ENCODE assay signal across 20 mouse cellular contexts in genomic region chr17:32197156-32197555, GRCm38 (mm10). TPM values are rescaled to one million over a fixed set of nuclear protein-coding genes. Genes with fewer than 3 reads are reported as not detected.
A peak's percentile ranks its signal among the peaks of the same experiment; 100 is the strongest.
DNase-seq lines count a peak whose midpoint lies in the region; ATAC-seq and TF ChIP-seq lines count a peak whose summit lies in the region.
"Had no signal": no experiment of that assay in that cellular context is flagged by ENCODE, and none has a peak within 500 bp of the region (broad histone marks: within the 10 kb centered on the region; RNA-seq: fewer than 3 reads in every experiment).

No protein-coding gene starts in this region.

- H3K4me2 ChIP-seq in hindbrain, embryonic 16.5 days (ENCODE audit: low read length): no peak overlapping the region
- no peak overlapping the region for H3K4me2 ChIP-seq in hindbrain, embryonic 12.5 days (replicated peaks)
- H3K4me2 ChIP-seq in midbrain, postnatal 0 days (ENCODE audit: low read depth, low read length, poor library complexity, severe bottlenecking): no peak overlapping the region
- no peak overlapping the region for H3K4me2 ChIP-seq in midbrain, embryonic 16.5 days (ENCODE audit: low read length)
- H3K4me2 ChIP-seq: stomach, embryonic 15.5 days had no signal

- no peak overlapping the region for H3K9ac ChIP-seq in hindbrain, embryonic 16.5 days (ENCODE audit: low read depth, low read length)
- no peak overlapping the region for H3K9ac ChIP-seq in hindbrain, embryonic 12.5 days
- no peak overlapping the region for H3K9ac ChIP-seq in midbrain, postnatal 0 days (replicated peaks; ENCODE audit: low read length, poor library complexity, severe bottlenecking)
- H3K9ac ChIP-seq in midbrain, embryonic 16.5 days (ENCODE audit: low read depth, low read length): no peak overlapping the region
- H3K9ac ChIP-seq: stomach, embryonic 15.5 days had no signal

- peak; percentile 68 for ATAC-seq in hindbrain, embryonic 16.5 days
- no peak for ATAC-seq in hindbrain, embryonic 12.5 days (ENCODE audit: low FRiP score)
- peak; percentile 61 for ATAC-seq in midbrain, postnatal 0 days (ENCODE audit: low FRiP score)
- ATAC-seq in midbrain, embryonic 16.5 days: no peak
- ATAC-seq: intestine, embryonic 16.5 days had no signal

- H3K36me3 ChIP-seq in hindbrain, embryonic 16.5 days (ENCODE audit: control insufficient read depth, insufficient read depth, low read length): peaks cover 43% of the 10 kb centered on the region
- peaks cover 71% of the 10 kb centered on the region for H3K36me3 ChIP-seq in hindbrain, embryonic 12.5 days
- peaks cover 61% of the 10 kb centered on the region for H3K36me3 ChIP-seq in midbrain, postnatal 0 days (ENCODE audit: insufficient read depth, low read length)
- peaks cover 38% of the 10 kb centered on the region for H3K36me3 ChIP-seq in midbrain, embryonic 16.5 days (ENCODE audit: control insufficient read depth, insufficient read depth, low read length)
- peaks cover 63% of the 10 kb centered on the region for H3K36me3 ChIP-seq in thymus, adult 2 months (ENCODE audit: control insufficient read depth, insufficient read depth, low read length)

- H3K4me3 ChIP-seq in cerebellum, adult 2 months (replicated peaks; ENCODE audit: insufficient read depth, low read depth, low read length): no peak overlapping the region
- H3K4me3 ChIP-seq in hindbrain, embryonic 16.5 days (ENCODE audit: low read length): no peak overlapping the region
- no peak overlapping the region for H3K4me3 ChIP-seq in hindbrain, embryonic 12.5 days
- no peak overlapping the region for H3K4me3 ChIP-seq in midbrain, postnatal 0 days (ENCODE audit: low read depth, low read length)
- no peak overlapping the region for H3K4me3 ChIP-seq in midbrain, embryonic 16.5 days (ENCODE audit: low read depth, low read length)
- no peak overlapping the region for H3K4me3 ChIP-seq in thymus, adult 2 months (ENCODE audit: control insufficient read depth, insufficient read depth, low read length)
- H3K4me3 ChIP-seq: left cerebral cortex, adult 2 months; limb, embryonic 10.5 days; midbrain, embryonic 10.5 days; stomach, embryonic 15.5 days had no signal

- H3K27ac ChIP-seq in cerebellum, adult 2 months (ENCODE audit: insufficient read depth, low read length): peak overlapping the region; percentile 39; the same call in 1 of the 2 replicates
- H3K27ac ChIP-seq in hindbrain, embryonic 16.5 days (ENCODE audit: low read depth, low read length): no peak overlapping the region
- no peak overlapping the region for H3K27ac ChIP-seq in hindbrain, embryonic 12.5 days
- no peak overlapping the region for H3K27ac ChIP-seq in midbrain, postnatal 0 days (ENCODE audit: low read depth, low read length)
- H3K27ac ChIP-seq in midbrain, embryonic 16.5 days (ENCODE audit: low read length): no peak overlapping the region
- H3K27ac ChIP-seq in thymus, adult 2 months (ENCODE audit: control insufficient read depth, insufficient read depth, low read length): no peak overlapping the region
- H3K27ac ChIP-seq: left cerebral cortex, adult 2 months; limb, embryonic 10.5 days; macrophage; midbrain, embryonic 10.5 days; stomach, embryonic 15.5 days had no signal

- no peaks in the 10 kb centered on the region for H3K9me3 ChIP-seq in hindbrain, embryonic 16.5 days (ENCODE audit: control insufficient read depth, low read length)
- no peaks in the 10 kb centered on the region for H3K9me3 ChIP-seq in hindbrain, embryonic 12.5 days (replicated peaks)
- H3K9me3 ChIP-seq in midbrain, postnatal 0 days (ENCODE audit: low read length): no peaks in the 10 kb centered on the region
- H3K9me3 ChIP-seq in midbrain, embryonic 16.5 days (replicated peaks; ENCODE audit: control insufficient read depth, low read length, poor library complexity, severe bottlenecking): no peaks in the 10 kb centered on the region
- H3K9me3 ChIP-seq: limb, embryonic 10.5 days; midbrain, embryonic 10.5 days; stomach, embryonic 15.5 days had no signal

- peaks cover 6% of the 10 kb centered on the region for H3K4me1 ChIP-seq in cerebellum, adult 2 months (ENCODE audit: control insufficient read depth, insufficient read depth, low read length)
- no peaks in the 10 kb centered on the region for H3K4me1 ChIP-seq in hindbrain, embryonic 16.5 days (ENCODE audit: control insufficient read depth, insufficient read depth, low read depth, low read length)
- H3K4me1 ChIP-seq in hindbrain, embryonic 12.5 days: no peaks in the 10 kb centered on the region
- H3K4me1 ChIP-seq in midbrain, postnatal 0 days (ENCODE audit: insufficient read depth, low read length): no peaks in the 10 kb centered on the region
- no peaks in the 10 kb centered on the region for H3K4me1 ChIP-seq in midbrain, embryonic 16.5 days (ENCODE audit: control insufficient read depth, insufficient read depth, low read length)
- peaks cover 15% of the 10 kb centered on the region for H3K4me1 ChIP-seq in thymus, adult 2 months (replicated peaks; ENCODE audit: control insufficient read depth, insufficient read depth, low read length)
- H3K4me1 ChIP-seq: limb, embryonic 10.5 days; midbrain, embryonic 10.5 days; stomach, embryonic 15.5 days had no signal

- peak; percentile 41 to 46 for DNase-seq in cerebellum, adult 2 months
- no peak for DNase-seq in cerebellum, adult 11 months
- DNase-seq in midbrain, postnatal 0 days (ENCODE audit: low spot score): peak; percentile 52
- DNase-seq in thymus, adult 2 months: no peak
- DNase-seq: embryo, embryonic 11 days; heart, postnatal 4 days; kidney, postnatal 36 days; lung, adult 18-20 months had no signal

- no peak for TF ChIP-seq POLR2A in cerebellum, adult 2 months (IDR thresholded peaks at IDR 0.05; ENCODE audit: borderline replicate concordance, insufficient read depth, low read length)
- no peak for TF ChIP-seq POLR2A in thymus, adult 2 months (IDR thresholded peaks at IDR 0.05; ENCODE audit: control insufficient read depth, extremely low read depth, insufficient read depth, low read length, poor library complexity)

- WGBS in cerebellum, adult 2 months: 13% methylated on average over 14 of the region's 14 CpGs
- WGBS in hindbrain, embryonic 16.5 days: 71% methylated on average over 14 of the region's 14 CpGs
- WGBS in hindbrain, embryonic 12.5 days: 82% methylated on average over 14 of the region's 14 CpGs
- WGBS in midbrain, postnatal 0 days: 83% methylated on average over 14 of the region's 14 CpGs
- 84% methylated on average over 14 of the region's 14 CpGs for WGBS in midbrain, embryonic 16.5 days
- 97% methylated on average over 14 of the region's 14 CpGs for WGBS in thymus, adult 2 months

- no peak for TF ChIP-seq CTCF in cerebellum, adult 2 months (IDR thresholded peaks at IDR 0.05; ENCODE audit: borderline replicate concordance, insufficient read depth, low read depth, low read length)
- TF ChIP-seq CTCF in midbrain, postnatal 0 days (IDR thresholded peaks at IDR 0.05): no peak
- TF ChIP-seq CTCF in thymus, adult 2 months (IDR thresholded peaks at IDR 0.05; ENCODE audit: borderline replicate concordance, control insufficient read depth, extremely low read depth, insufficient read depth, low read length, poor library complexity): no peak

- H3K27me3 ChIP-seq in cerebellum, adult 2 months (ENCODE audit: control insufficient read depth, insufficient read depth, low read length): no peaks in the 10 kb centered on the region
- no peaks in the 10 kb centered on the region for H3K27me3 ChIP-seq in hindbrain, embryonic 16.5 days (replicated peaks; ENCODE audit: control insufficient read depth, insufficient read depth, low read length)
- H3K27me3 ChIP-seq in hindbrain, embryonic 12.5 days: no peaks in the 10 kb centered on the region
- no peaks in the 10 kb centered on the region for H3K27me3 ChIP-seq in midbrain, postnatal 0 days (ENCODE audit: insufficient read depth, low read length)
- no peaks in the 10 kb centered on the region for H3K27me3 ChIP-seq in midbrain, embryonic 16.5 days (ENCODE audit: control insufficient read depth, insufficient read depth, low read depth, low read length)
- H3K27me3 ChIP-seq in thymus, adult 2 months (ENCODE audit: control insufficient read depth, insufficient read depth, low read length): no peaks in the 10 kb centered on the region
- H3K27me3 ChIP-seq: CH12.LX; stomach, embryonic 15.5 days had no signal

RNA-seq across cellular contexts. Expression of gene Ephx3, which starts 7.8 kb away (rescaled TPM):
- polyA plus RNA-seq in cerebellum, adult 2 months (2012; rRNA removed): 0.97 and 1.3 TPM in 2 replicates
- 0.29 and 0.40 TPM in 2 replicates for polyA plus RNA-seq in hindbrain, embryonic 16.5 days (2015; fragmentation: Nextera tagmentation; extraction: Ambion mirVana)
- 0.08 TPM in 1 of 2 replicates, not detected in the other for polyA plus RNA-seq in hindbrain, embryonic 12.5 days (2016; fragmentation: Nextera tagmentation; extraction: Ambion mirVana)
- total RNA-seq in midbrain, postnatal 0 days (2014; rRNA removed): 1.1 TPM in 2 replicates
- polyA plus RNA-seq in midbrain, postnatal 0 days (2015; fragmentation: Nextera tagmentation; extraction: Ambion mirVana): 0.70 and 0.80 TPM in 2 replicates
- 0.09 and 0.24 TPM in 2 replicates for polyA plus RNA-seq in midbrain, embryonic 16.5 days (2015; fragmentation: Nextera tagmentation; extraction: Ambion mirVana)
- polyA plus RNA-seq in thymus, adult 2 months (2012; rRNA removed): 1.9 and 2.0 TPM in 2 replicates
- total RNA-seq: granulocyte monocyte progenitor cell, adult 5-6 weeks had no signal
- polyA plus RNA-seq: kidney, embryonic 14.5 days; limb, embryonic 10.5 days; macrophage had no signal

RNA-seq across cellular contexts. Expression of gene Notch3, which starts 30.5 kb away (rescaled TPM):
- polyA plus RNA-seq in cerebellum, adult 2 months (2012; rRNA removed): 9.5 and 11.0 TPM in 2 replicates
- 7.2 and 8.6 TPM in 2 replicates for polyA plus RNA-seq in hindbrain, embryonic 16.5 days (2015; fragmentation: Nextera tagmentation; extraction: Ambion mirVana)
- 23.6 TPM in 2 replicates for polyA plus RNA-seq in hindbrain, embryonic 12.5 days (2016; fragmentation: Nextera tagmentation; extraction: Ambion mirVana)
- 42.4 and 43.9 TPM in 2 replicates for total RNA-seq in midbrain, postnatal 0 days (2014; rRNA removed)
- polyA plus RNA-seq in midbrain, postnatal 0 days (2015; fragmentation: Nextera tagmentation; extraction: Ambion mirVana): 5.2 and 5.7 TPM in 2 replicates
- polyA plus RNA-seq in midbrain, embryonic 16.5 days (2015; fragmentation: Nextera tagmentation; extraction: Ambion mirVana): 6.9 TPM in 2 replicates
- 63.0 and 72.7 TPM in 2 replicates for polyA plus RNA-seq in thymus, adult 2 months (2012; rRNA removed)
- total RNA-seq: granulocyte monocyte progenitor cell, adult 5-6 weeks had no signal
- polyA plus RNA-seq: macrophage had no signal

Comparison
In these comparisons a context has a peak if more than half of its experiments do, and no peak if none do; other contexts are left out.
1. DNase-seq: peak in cerebellum, adult 2 months (2 of 2) and midbrain, postnatal 0 days (single experiment); none in cerebellum, adult 11 months (single experiment) and thymus, adult 2 months (single experiment).
2. ATAC-seq: peak in hindbrain, embryonic 16.5 days (single experiment) and midbrain, postnatal 0 days (single experiment); none in hindbrain, embryonic 12.5 days (single experiment) and midbrain, embryonic 16.5 days (single experiment).